Comparison of ENCODE assay signal across 24 mouse cellular contexts in genomic region chr6:114791846-114792245, GRCm38 (mm10).
DNase-seq lines count a peak whose midpoint lies in the region; ATAC-seq and TF ChIP-seq lines count a peak whose summit lies in the region.
"Had no signal": no experiment of that assay in that cellular context is flagged by ENCODE, and none has a peak within 500 bp of the region (broad histone marks: within the 10 kb centered on the region; RNA-seq: fewer than 3 reads in every experiment).

No protein-coding gene starts in this region.

- DNase-seq in gastrocnemius, adult 2 months: no peak
- no peak for DNase-seq in gastrocnemius, postnatal 10 days
- DNase-seq in kidney, postnatal 10 days: peak; percentile 44
- no peak for DNase-seq in kidney, adult 11 months
- DNase-seq in kidney, postnatal 4 days: peak; percentile 40 to 52
- DNase-seq: adrenal gland, adult 8-10 months; adrenal gland, postnatal 14 days; adrenal gland, postnatal 36 days; B cell, adult 2 months; cerebellum, adult 11-12 months; cerebellum, adult 2 months; cerebellum, adult 9-10 months; cerebellum, postnatal 10 days; cerebellum, postnatal 25 days had no signal

- peak overlapping the region; percentile 81 for H3K27ac ChIP-seq in gastrocnemius, adult 2 months
- H3K27ac ChIP-seq in kidney, embryonic 15.5 days: no peak overlapping the region
- H3K27ac ChIP-seq: embryonic facial prominence, embryonic 10.5 days; embryonic facial prominence, embryonic 12.5 days; forebrain, embryonic 13.5 days; forebrain, embryonic 15.5 days had no signal

- H3K9ac ChIP-seq in kidney, embryonic 15.5 days: no peak overlapping the region
- H3K9ac ChIP-seq: embryonic facial prominence, embryonic 12.5 days; forebrain, embryonic 13.5 days; forebrain, embryonic 15.5 days had no signal

- H3K27me3 ChIP-seq in kidney, embryonic 15.5 days: no peaks in the 10 kb centered on the region
- H3K27me3 ChIP-seq: CH12.LX; embryonic facial prominence, embryonic 12.5 days; forebrain, embryonic 13.5 days; forebrain, embryonic 15.5 days; Patski had no signal

- H3K4me1 ChIP-seq in kidney, embryonic 15.5 days: peaks cover 3% of the 10 kb centered on the region; the same call in 1 of the 2 replicates
- H3K4me1 ChIP-seq: forebrain, embryonic 13.5 days; forebrain, embryonic 15.5 days had no signal

- H3K9me3 ChIP-seq in kidney, embryonic 15.5 days (replicated peaks): no peaks in the 10 kb centered on the region
- H3K9me3 ChIP-seq: embryonic facial prominence, embryonic 10.5 days; embryonic facial prominence, embryonic 12.5 days; forebrain, embryonic 13.5 days; forebrain, embryonic 15.5 days; G1E had no signal

- intact Hi-C loops in gastrocnemius, adult 2 months (cut with DNase I): no loop called here

- no peak overlapping the region for H3K4me2 ChIP-seq in kidney, embryonic 15.5 days
- H3K4me2 ChIP-seq: embryonic facial prominence, embryonic 12.5 days; forebrain, embryonic 13.5 days; forebrain, embryonic 15.5 days had no signal

- no peaks in the 10 kb centered on the region for H3K36me3 ChIP-seq in kidney, embryonic 15.5 days
- H3K36me3 ChIP-seq: embryonic facial prominence, embryonic 10.5 days; embryonic facial prominence, embryonic 12.5 days; forebrain, embryonic 15.5 days had no signal

- ATAC-seq in kidney, embryonic 15.5 days (replicated peaks; ENCODE audit: low FRiP score): no peak
- ATAC-seq: activated CD4-positive, CD25-positive, alpha-beta regulatory T cell, adult 4 months; CD4-positive, CD25-positive, alpha-beta regulatory T cell, adult 4 months; forebrain, embryonic 13.5 days; forebrain, embryonic 15.5 days; Patski had no signal

- H3K4me3 ChIP-seq in gastrocnemius, adult 2 months: no peak overlapping the region
- no peak overlapping the region for H3K4me3 ChIP-seq in kidney, embryonic 15.5 days (replicated peaks)
- H3K4me3 ChIP-seq: embryonic facial prominence, embryonic 10.5 days; embryonic facial prominence, embryonic 12.5 days; forebrain, embryonic 13.5 days; forebrain, embryonic 15.5 days had no signal

- WGBS in kidney, embryonic 15.5 days: 54% methylated on average over 4 of the region's 4 CpGs

- TF ChIP-seq CTCF in gastrocnemius, adult 2 months (IDR thresholded peaks at IDR 0.05): no peak

Comparison
In these comparisons a context has a peak if more than half of its experiments do, and no peak if none do; other contexts are left out.
1. DNase-seq: peak in kidney, postnatal 10 days (single experiment) and kidney, postnatal 4 days (2 of 2); none in gastrocnemius, adult 2 months (single experiment), gastrocnemius, postnatal 10 days (single experiment) and kidney, adult 11 months (single experiment).